Mouse (Mus musculus) cerebellum, postnatal 4 days (tissue): ENCODE results near the gene I830077J02Rik.

ENCODE experiments used
- DNase-seq, 2 experiments: peaks; one replicate each; pipeline ENCODE4 v3.0.0; 2022; ENCODE audit warnings: low spot score in 2 of 2, mixed read lengths in 1 of 2

I830077J02Rik gene

DNA sequence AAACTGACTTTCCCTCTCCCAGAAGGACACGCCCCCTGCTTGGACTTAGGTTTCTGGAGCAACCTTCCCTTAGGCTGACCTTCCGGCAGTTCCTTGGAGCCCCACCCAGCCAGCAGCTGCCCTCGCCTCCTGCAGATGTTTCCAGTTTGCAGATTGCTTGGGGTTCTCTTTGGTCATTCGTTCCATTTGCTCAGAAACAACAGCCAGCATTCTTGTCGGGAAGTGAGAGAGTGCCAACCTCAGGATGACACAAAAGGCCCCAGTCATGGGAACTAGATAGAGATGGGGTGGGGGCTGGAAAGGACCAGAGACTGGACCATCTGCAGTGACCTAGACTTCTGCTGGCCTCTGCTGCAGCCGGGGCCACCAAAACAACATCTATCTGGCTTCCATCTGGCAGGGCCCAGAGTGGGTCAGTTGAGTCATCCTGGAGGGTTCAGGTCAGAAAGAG lies 38.5 kb downstream of the I830077J02Rik start:
- DNase-seq: no peak

DNA sequence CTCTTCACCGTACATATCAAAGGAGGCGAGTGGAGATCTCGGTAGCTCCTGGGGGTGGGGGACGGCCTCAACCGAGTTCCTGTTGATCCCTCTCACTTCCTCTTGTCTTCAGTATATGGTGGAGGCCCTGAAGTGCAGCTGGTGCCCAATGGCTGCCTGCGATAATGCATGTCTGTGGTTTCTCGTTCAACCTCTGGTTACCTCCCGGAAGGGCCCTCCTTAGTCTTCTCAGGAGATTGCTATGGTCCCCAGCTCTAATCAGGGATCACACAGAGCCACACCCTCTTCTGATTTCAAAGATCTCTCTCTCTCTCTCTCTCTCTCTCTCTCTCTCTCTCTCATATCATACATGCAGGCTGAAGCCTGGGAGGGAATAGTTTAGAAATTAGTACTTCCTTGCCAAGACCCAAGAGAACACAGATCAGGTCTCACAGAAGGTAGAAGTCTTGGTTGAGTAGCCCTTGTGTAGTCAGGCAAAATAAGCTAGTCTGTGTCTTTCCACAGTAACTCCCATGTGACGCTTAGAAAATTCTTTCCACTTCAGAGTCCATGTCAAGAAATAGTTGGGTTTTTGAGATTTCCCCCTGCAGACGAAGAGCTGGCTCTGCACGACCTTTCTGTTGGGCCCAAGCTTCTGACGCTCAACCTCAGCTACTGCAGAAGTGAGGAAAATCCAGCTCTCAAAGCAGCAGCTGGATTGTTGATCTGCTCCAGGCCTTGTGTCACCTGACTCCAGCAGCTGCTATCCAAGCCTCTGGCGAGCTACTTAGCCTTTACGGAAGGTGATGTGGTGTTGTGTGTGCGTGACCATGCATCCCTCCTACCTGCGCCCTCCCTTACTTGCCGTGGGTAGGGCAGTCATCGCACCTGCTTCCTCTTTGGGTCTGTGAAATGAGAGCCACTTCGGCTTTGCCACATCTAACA lies 39.6 kb downstream of the I830077J02Rik start:
- no peak for DNase-seq

- DNase-seq: no peak
These were observed 40.5 kb downstream of the I830077J02Rik start for GRCm38 (mm10) chr3:105891760-105892571.

DNA sequence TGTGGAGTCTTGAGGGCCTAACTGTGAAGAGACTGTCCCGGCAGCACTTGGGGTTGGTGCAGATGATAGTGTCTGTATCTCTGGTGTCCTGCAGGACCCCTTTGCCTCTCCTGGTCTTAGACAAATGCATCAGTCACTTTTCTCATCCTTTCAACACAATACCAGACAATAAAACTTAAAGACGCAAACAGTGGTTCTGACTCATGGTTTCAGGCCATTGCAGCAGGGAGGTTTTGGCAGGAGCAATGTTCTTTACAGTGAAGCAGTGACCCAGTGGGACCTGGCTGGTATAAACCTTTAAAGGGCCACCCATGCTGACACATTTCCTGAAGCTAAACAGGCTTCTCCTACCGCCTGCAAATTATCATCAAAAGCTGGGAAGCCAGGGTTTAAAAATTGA lies 41.3 kb downstream of the I830077J02Rik start:
- no peak for DNase-seq

GRCm38 (mm10) chr3:105890220-105890619 lies 42.2 kb downstream of the I830077J02Rik start:
- DNase-seq: no peak

- DNase-seq: no peak
These were observed 43.5 kb downstream of the I830077J02Rik start for GRCm38 (mm10) chr3:105888961-105889360.

- no peak for DNase-seq
These were observed 49.4 kb downstream of the I830077J02Rik start for GRCm38 (mm10) chr3:105883111-105883510.

GRCm38 (mm10) chr3:105882105-105882504 lies 50.4 kb downstream of the I830077J02Rik start:
- no peak for DNase-seq

- DNase-seq: no peak
These were observed 52.0 kb downstream of the I830077J02Rik start for GRCm38 (mm10) chr3:105880419-105880818.

DNA sequence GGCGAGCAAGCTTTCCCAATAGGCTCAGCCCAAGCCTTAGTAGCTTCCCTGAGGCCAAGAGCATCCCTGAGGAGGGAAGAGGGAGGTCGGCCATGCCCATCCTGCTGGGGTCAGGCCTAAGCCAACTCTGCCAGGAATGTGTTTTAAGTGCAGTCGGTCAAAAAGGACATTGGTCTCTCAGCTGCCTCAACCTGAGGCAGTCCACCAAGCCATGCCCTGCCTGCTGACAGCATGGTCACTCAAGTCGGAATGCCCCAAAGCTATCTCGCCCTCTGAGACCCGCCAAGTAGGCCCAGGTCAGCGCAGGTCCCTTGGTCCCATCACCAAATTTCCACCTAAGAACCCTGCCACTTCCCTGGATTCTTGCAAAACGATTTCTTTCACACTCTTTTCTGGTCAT lies 53.7 kb downstream of the I830077J02Rik start:
- no peak for DNase-seq

- no peak for DNase-seq
These were observed 54.5 kb downstream of the I830077J02Rik start for GRCm38 (mm10) chr3:105877919-105878318.

DNA sequence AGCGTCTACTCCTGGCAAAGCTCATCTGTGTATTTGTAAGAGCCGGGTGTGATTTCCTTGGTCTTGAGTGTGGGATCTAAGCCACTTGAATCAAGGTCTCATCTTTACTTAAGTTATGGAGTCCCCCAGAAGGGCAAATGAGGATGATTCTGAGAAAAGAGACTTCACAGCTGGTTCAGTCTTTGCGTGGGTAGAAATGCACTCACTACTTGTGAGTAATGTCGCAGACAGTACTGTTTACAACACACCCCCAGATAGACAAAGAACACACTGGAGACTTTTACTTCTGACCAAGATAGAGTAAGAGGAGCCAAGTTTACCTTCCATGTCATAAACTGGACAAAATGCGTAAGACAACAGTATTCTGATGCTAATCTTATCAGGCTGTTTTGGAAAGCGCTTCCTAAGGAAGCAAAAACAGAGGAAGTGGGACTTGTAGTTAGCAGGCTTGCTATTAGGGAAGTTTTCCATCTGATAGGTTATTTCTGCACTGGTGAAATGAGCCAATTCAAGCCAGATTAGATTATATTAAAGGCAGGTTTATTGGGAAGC lies 55.1 kb downstream of the I830077J02Rik start:
- no peak for DNase-seq

- no peak for DNase-seq
These were observed 56.4 kb downstream of the I830077J02Rik start for GRCm38 (mm10) chr3:105876022-105876421.
